Mouse (Mus musculus): ENCODE measurements around the gene Gsn.

GRCm38 (mm10) chr2:35218736-35219135, 37.4 kb upstream of the Gsn start:
- TF ChIP-seq CTCF (IDR thresholded peaks at IDR 0.05; ENCODE audit: low read depth) (no peak), EP300 (IDR thresholded peaks at IDR 0.05; ENCODE audit: low read depth) (no peak)

All from heart, postnatal 0 days (tissue).